Mouse (Mus musculus) hindbrain, embryonic 16.5 days (tissue): ENCODE data around the gene Gm21969. TPM values are rescaled to one million over a fixed set of nuclear protein-coding genes. Genes with fewer than 3 reads are reported as not detected.

ENCODE experiments used
- ATAC-seq: fragments of 200-750 bp; cut with Nextera tagmentation; 2 replicates; pipeline ENCODE4 v1.8.0; 2017; ENCODE audit warnings: moderate TSS enrichment, moderate library complexity
- H3K27ac ChIP-seq: fragments of 300-500 bp; sonication (generic); 2 replicates; pipeline ENCODE4 v1.5.1; 2014; ENCODE audit warnings: low read depth, mild to moderate bottlenecking, control low read depth, low read length, moderate library complexity
- H3K27me3 ChIP-seq: fragments of 300-500 bp; sonication (generic); replicated peaks from 2 replicates; pipeline ENCODE4 v1.6.1; 2014; ENCODE audit warnings: low read length; ENCODE audit not compliant: control insufficient read depth, insufficient read depth
- H3K36me3 ChIP-seq: fragments of 300-500 bp; sonication (generic); 2 replicates; pipeline ENCODE4 v1.6.1; 2014; ENCODE audit warnings: mild to moderate bottlenecking, low read length, moderate library complexity, mixed read lengths; ENCODE audit not compliant: control insufficient read depth, insufficient read depth
- H3K4me1 ChIP-seq: fragments of 300-500 bp; sonication (generic); 2 replicates; pipeline ENCODE4 v1.6.1; 2014; ENCODE audit warnings: low read depth, low read length; ENCODE audit not compliant: control insufficient read depth, insufficient read depth
- H3K4me2 ChIP-seq: fragments of 300-500 bp; sonication (generic); 2 replicates; pipeline ENCODE4 v1.6.1; 2014; ENCODE audit warnings: mild to moderate bottlenecking, low read length, control low read depth, moderate library complexity
- H3K4me3 ChIP-seq: fragments of 300-500 bp; sonication (generic); 2 replicates; pipeline ENCODE4 v1.5.1; 2014; ENCODE audit warnings: mild to moderate bottlenecking, low read length, control low read depth, moderate library complexity
- H3K9ac ChIP-seq: fragments of 300-500 bp; sonication (generic); 2 replicates; pipeline ENCODE4 v1.6.1; 2014; ENCODE audit warnings: low read depth, mild to moderate bottlenecking, control low read depth, low read length, moderate library complexity
- H3K9me3 ChIP-seq: fragments of 300-500 bp; sonication (generic); 2 replicates; pipeline ENCODE4 v1.6.1; 2014; ENCODE audit warnings: mild to moderate bottlenecking, low read length, moderate library complexity; ENCODE audit not compliant: control insufficient read depth
- WGBS: fragments of 180-500 bp; shearing (Covaris S2); extraction: QIAGEN DNeasy Blood & Tissue Kit; methylation state at CpG from one replicate; pipeline ENCODE4 v1.1.7; 2014; 5-methylcytosine and 5-hydroxymethylcytosine counted together
- polyA plus RNA-seq: library from polyadenylated mRNA; unstranded; fragments of >200 nt; fragmentation: Nextera tagmentation; extraction: Ambion mirVana; gene quantifications from 2 replicates; pipeline ENCODE4 v1.2.1, GENCODE M21; 2015

Gene Gm21969
- polyA plus RNA-seq, 1 experiment from 2014 or later: not detected

DNA sequence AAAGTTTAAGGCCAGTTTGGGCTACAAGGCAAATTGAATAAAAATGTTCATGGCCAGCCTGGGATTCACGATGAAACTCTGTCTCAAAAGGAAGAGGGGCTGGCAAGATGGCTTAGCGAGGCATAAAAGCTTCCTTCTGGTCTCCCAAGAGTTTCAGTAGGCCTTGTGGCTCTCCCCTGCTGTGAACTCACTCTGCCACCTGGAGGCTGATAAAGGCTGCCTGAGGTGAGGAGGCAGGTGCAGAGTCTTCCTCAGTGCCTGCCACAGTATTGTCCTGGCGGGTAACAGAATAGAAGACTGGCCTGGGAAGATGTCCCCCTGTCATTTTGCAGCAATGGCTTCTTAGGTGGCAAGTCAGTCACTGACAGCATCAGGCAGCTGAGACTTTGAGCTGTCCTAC, 20.1 kb upstream of the Gm21969 start:
- H3K27me3 ChIP-seq: no peaks in the 10 kb centered on the region
- peak overlapping the region; percentile 15; the same call in 1 of the 2 replicates for H3K9ac ChIP-seq
- ATAC-seq: no peak
- 41% methylated on average over 3 of the region's 3 CpGs for WGBS
- no peak overlapping the region for H3K4me2 ChIP-seq
- no peaks in the 10 kb centered on the region for H3K36me3 ChIP-seq
- H3K4me3 ChIP-seq: no peak overlapping the region
- no peak overlapping the region for H3K27ac ChIP-seq
- no peaks in the 10 kb centered on the region for H3K9me3 ChIP-seq
- H3K4me1 ChIP-seq: peaks cover 28% of the 10 kb centered on the region

DNA sequence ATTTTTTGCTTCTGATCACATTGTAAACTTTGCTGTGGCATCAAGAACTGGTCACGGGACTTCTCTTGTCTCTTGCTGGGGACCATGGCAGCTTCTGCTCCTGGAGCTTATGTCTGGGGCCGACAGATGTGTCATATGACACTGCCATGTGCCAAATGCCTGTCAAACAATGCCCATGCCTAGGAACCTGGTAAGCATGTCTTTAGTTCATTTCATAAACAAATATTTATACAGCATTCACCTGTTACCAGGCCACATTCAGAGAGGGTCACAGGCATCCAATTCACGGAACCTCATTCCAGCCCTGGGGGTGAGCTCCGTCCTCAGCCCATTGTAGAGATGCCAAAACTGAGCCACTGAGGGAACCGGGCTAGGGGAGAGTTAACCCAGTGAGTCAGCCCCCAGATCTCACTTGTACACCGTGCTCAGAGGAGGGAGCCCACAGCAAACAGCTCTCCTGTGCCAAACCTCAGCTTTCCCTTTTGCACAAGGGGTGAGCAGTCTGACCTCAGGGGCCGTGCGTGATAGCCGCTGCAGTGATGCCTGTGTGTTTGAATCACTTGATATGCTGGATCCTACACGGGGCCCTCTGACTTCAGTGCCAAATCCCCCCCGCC, 19.2 kb upstream of the Gm21969 start:
- no peaks in the 10 kb centered on the region for H3K9me3 ChIP-seq
- WGBS: 79% methylated on average over 11 of the region's 11 CpGs
- no peak for ATAC-seq
- peaks cover 28% of the 10 kb centered on the region for H3K4me1 ChIP-seq
- no peaks in the 10 kb centered on the region for H3K27me3 ChIP-seq
- no peak overlapping the region for H3K9ac ChIP-seq
- H3K4me3 ChIP-seq: no peak overlapping the region
- no peak overlapping the region for H3K4me2 ChIP-seq
- H3K36me3 ChIP-seq: no peaks in the 10 kb centered on the region
- H3K27ac ChIP-seq: no peak overlapping the region

DNA sequence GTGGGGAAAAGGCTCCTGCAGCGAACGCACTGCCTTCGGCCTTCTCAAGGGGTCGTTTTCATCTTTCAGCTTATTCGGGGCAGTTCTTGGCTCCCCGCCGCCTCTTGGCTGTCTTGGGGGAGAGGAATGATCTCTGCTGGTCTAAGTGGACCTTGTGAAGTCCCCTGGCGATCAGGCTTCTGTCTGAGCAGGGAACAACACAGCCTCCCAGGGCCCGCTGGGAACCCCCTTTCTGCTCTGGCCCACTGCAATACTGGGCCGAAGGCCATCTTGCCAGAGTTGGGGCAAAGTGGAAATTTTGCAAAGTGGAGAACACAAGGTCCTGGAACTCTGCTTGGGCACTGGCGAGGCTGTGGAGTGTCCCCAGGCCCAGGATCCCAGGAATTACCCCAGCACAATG, 18.3 kb upstream of the Gm21969 start:
- no peak for ATAC-seq
- 76% methylated on average over 11 of the region's 11 CpGs for WGBS
- Histone ChIP-seq H3K36me3 (no peaks in the 10 kb centered on the region), H3K9ac (no peak overlapping the region), H3K4me3 (no peak overlapping the region), H3K9me3 (no peaks in the 10 kb centered on the region), H3K4me2 (no peak overlapping the region), H3K4me1 (peaks cover 22% of the 10 kb centered on the region), H3K27ac (no peak overlapping the region), H3K27me3 (no peaks in the 10 kb centered on the region)

DNA sequence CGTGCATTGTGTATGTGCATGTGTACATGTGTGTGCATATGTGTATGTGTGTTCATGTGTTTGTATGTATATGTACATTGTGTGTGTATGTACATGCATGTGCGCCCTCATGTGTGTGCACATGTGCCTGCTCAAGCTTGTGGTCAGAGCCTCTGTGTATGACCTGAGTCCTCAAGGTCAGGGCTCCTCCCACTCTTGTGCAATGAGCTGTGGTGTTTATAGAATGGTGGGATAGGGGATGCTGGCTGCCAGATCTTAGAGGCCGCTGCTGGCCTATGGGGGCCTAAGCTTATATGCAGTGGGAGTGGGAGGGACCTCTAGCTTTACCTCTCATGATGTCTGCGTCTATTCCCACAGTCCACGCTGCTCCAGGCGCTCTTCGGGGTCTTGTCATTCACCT, 17.3 kb upstream of the Gm21969 start:
- Histone ChIP-seq H3K27ac (no peak overlapping the region), H3K4me2 (no peak overlapping the region), H3K36me3 (no peaks in the 10 kb centered on the region), H3K27me3 (no peaks in the 10 kb centered on the region), H3K9ac (no peak overlapping the region), H3K9me3 (no peaks in the 10 kb centered on the region), H3K4me3 (no peak overlapping the region), H3K4me1 (peaks cover 19% of the 10 kb centered on the region)
- no peak for ATAC-seq
- WGBS: 90% methylated on average over 7 of the region's 7 CpGs

- Histone ChIP-seq H3K4me3 (no peak overlapping the region), H3K4me2 (no peak overlapping the region), H3K9me3 (no peaks in the 10 kb centered on the region), H3K27ac (no peak overlapping the region), H3K9ac (no peak overlapping the region), H3K36me3 (no peaks in the 10 kb centered on the region), H3K4me1 (peaks cover 8% of the 10 kb centered on the region; the same call in 1 of the 2 replicates), H3K27me3 (no peaks in the 10 kb centered on the region)
- WGBS: 86% methylated on average over 4 of the region's 4 CpGs
- no peak for ATAC-seq
Measured at GRCm38 (mm10) chr4:139587370-139587769, 15.6 kb upstream of the Gm21969 start.

DNA sequence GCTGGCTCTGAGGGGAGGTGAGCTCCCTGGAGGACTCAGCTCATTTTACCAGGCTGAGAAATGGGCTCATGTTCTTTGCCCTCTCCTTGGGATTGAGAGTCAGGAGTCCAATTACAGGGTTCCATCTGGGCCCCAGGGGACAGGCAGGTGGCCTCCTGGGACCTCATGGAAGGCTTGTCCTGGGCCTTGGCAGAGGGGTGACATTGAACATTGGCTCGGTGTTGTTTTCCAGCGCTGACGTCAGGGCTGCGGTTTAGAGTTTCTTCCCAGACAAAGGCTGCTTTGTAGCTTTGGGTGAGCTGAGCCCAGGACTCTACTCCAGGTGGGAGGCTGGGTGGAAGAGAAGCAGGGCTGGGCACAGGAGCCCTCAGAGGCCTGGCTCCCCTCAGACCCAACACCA, 15.2 kb upstream of the Gm21969 start:
- no peak for ATAC-seq
- no peak overlapping the region for H3K27ac ChIP-seq
- 88% methylated on average over 4 of the region's 4 CpGs for WGBS

GRCm38 (mm10) chr4:139589351-139590027, 13.5 kb upstream of the Gm21969 start:
- Histone ChIP-seq H3K4me1 (peaks cover 3% of the 10 kb centered on the region; the same call in 1 of the 2 replicates), H3K4me3 (no peak overlapping the region), H3K36me3 (no peaks in the 10 kb centered on the region), H3K4me2 (no peak overlapping the region), H3K9me3 (no peaks in the 10 kb centered on the region), H3K27me3 (no peaks in the 10 kb centered on the region), H3K27ac (no peak overlapping the region), H3K9ac (no peak overlapping the region)
- ATAC-seq: no peak
- WGBS: 47% methylated on average over 5 of the region's 5 CpGs

More for the DNA sequence above, 15.2 kb upstream of the Gm21969 start:
- H3K4me1 ChIP-seq: peaks cover 8% of the 10 kb centered on the region; the same call in 1 of the 2 replicates
- no peak overlapping the region for H3K4me3 ChIP-seq
- H3K27me3 ChIP-seq: no peaks in the 10 kb centered on the region
- H3K9ac ChIP-seq: no peak overlapping the region
- H3K4me2 ChIP-seq: no peak overlapping the region
- H3K9me3 ChIP-seq: no peaks in the 10 kb centered on the region
- H3K36me3 ChIP-seq: no peaks in the 10 kb centered on the region

DNA sequence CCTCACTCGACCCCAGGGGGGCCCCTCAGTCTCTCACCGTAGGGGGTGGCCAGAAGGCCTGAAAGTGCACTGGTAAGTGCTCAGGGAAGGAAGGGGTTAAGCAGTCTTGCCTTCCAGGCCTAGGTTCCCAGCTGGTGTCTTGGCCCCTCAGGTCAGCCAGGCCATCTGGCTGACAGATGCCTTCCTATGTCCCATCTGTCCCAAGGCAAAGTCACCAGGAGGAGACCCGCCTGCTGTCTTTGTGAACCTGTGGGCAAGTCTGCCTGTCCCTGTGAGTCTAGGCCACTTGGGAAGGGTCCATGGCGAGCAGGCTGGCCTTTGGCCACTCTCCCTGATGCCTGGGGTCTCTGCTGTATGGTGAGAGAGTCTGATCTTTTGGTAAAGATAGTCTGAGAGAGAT, 12.5 kb upstream of the Gm21969 start:
- peak; percentile 22; the same call in 1 of the 2 replicates for ATAC-seq
- WGBS: 20% methylated on average over 4 of the region's 4 CpGs
- Histone ChIP-seq H3K4me1 (peaks cover 6% of the 10 kb centered on the region), H3K4me3 (no peak overlapping the region), H3K36me3 (no peaks in the 10 kb centered on the region), H3K9ac (no peak overlapping the region), H3K9me3 (no peaks in the 10 kb centered on the region), H3K4me2 (no peak overlapping the region), H3K27ac (no peak overlapping the region), H3K27me3 (no peaks in the 10 kb centered on the region)

- Histone ChIP-seq H3K36me3 (no peaks in the 10 kb centered on the region), H3K9me3 (no peaks in the 10 kb centered on the region), H3K27ac (no peak overlapping the region), H3K9ac (no peak overlapping the region), H3K4me3 (no peak overlapping the region), H3K27me3 (no peaks in the 10 kb centered on the region), H3K4me2 (no peak overlapping the region), H3K4me1 (peaks cover 30% of the 10 kb centered on the region)
- WGBS: 65% methylated on average over 7 of the region's 7 CpGs
- no peak for ATAC-seq
Measured at GRCm38 (mm10) chr4:139592895-139593294, 10.1 kb upstream of the Gm21969 start.
